Mouse (Mus musculus) forebrain, embryonic 12.5 days (tissue): ENCODE data around the gene Rap1gds1. TPM values are rescaled to one million over a fixed set of nuclear protein-coding genes. Genes with fewer than 3 reads are reported as not detected.

Experiments
- ATAC-seq: fragments of 200-750 bp; cut with Nextera tagmentation; 2 replicates; pipeline ENCODE4 v1.8.0; 2017; ENCODE audit warnings: moderate TSS enrichment; ENCODE audit not compliant: low FRiP score
- H3K27ac ChIP-seq: fragments of 300-500 bp; sonication (generic); 2 replicates; pipeline ENCODE4 v1.5.1; 2016; ENCODE audit warnings: mild to moderate bottlenecking
- H3K27me3 ChIP-seq: fragments of 300-500 bp; sonication (generic); 2 replicates; pipeline ENCODE4 v1.6.1; 2016; ENCODE audit warnings: mild to moderate bottlenecking
- H3K36me3 ChIP-seq: fragments of 300-500 bp; sonication (generic); replicated peaks from 2 replicates; pipeline ENCODE4 v1.6.1; 2016; ENCODE audit warnings: mild to moderate bottlenecking
- H3K4me1 ChIP-seq: fragments of 300-500 bp; sonication (generic); 2 replicates; pipeline ENCODE4 v1.6.1; 2016
- H3K4me2 ChIP-seq: fragments of 300-500 bp; sonication (generic); 2 replicates; pipeline ENCODE4 v1.6.1; 2016; ENCODE audit warnings: mild to moderate bottlenecking, moderate library complexity
- H3K4me3 ChIP-seq: fragments of 300-500 bp; sonication (generic); replicated peaks from 2 replicates; pipeline ENCODE4 v1.5.1; 2016; ENCODE audit warnings: mild to moderate bottlenecking
- H3K9ac ChIP-seq: fragments of 300-500 bp; sonication (generic); 2 replicates; pipeline ENCODE4 v1.6.1; 2016; ENCODE audit warnings: mild to moderate bottlenecking
- H3K9me3 ChIP-seq: fragments of 300-500 bp; sonication (generic); 2 replicates; pipeline ENCODE4 v1.6.1; 2016
- WGBS: fragments of 180-500 bp; shearing (Covaris S2); methylation state at CpG from one replicate; pipeline ENCODE4 v1.1.7; 2016; 5-methylcytosine and 5-hydroxymethylcytosine counted together
- polyA plus RNA-seq: library from polyadenylated mRNA; unstranded; fragments of >200 nt; fragmentation: Nextera tagmentation; extraction: Ambion mirVana; gene quantifications from 2 replicates; pipeline ENCODE4 v1.2.1, GENCODE M21; 2016

The Rap1gds1 gene
- polyA plus RNA-seq, 1 experiment from 2014 or later, result 59.1 TPM

GRCm38 (mm10) chr3:138893520-138893919, 181.5 kb downstream of the Rap1gds1 start:
- ATAC-seq, result 0 out of 2 replicates have a peak, but pooled peaks have one; percentile 47
- no peak overlapping the region for H3K4me2 ChIP-seq

GRCm38 (mm10) chr3:138889769-138890295, 185.2 kb downstream of the Rap1gds1 start:
- Histone ChIP-seq H3K4me1 (peaks cover 18% of the 10 kb centered on the region), H3K36me3 (no peaks in the 10 kb centered on the region; the same call in 1 of the 2 replicates), H3K9me3 (no peaks in the 10 kb centered on the region), H3K4me2 (no peak overlapping the region), H3K9ac (no peak overlapping the region), H3K4me3 (no peak overlapping the region), H3K27ac (no peak overlapping the region), H3K27me3 (no peaks in the 10 kb centered on the region)
- ATAC-seq, result no peak
- WGBS, result 77% methylated on average over 10 of the region's 10 CpGs

More at GRCm38 (mm10) chr3:138893520-138893919, 181.5 kb downstream of the Rap1gds1 start:
- H3K9me3 ChIP-seq, result no peaks in the 10 kb centered on the region
- no peak overlapping the region for H3K4me3 ChIP-seq
- WGBS, result 48% methylated on average over 5 of the region's 5 CpGs
- peaks cover 18% of the 10 kb centered on the region for H3K4me1 ChIP-seq
- no peaks in the 10 kb centered on the region for H3K27me3 ChIP-seq
- peak overlapping the region; percentile 56; the same call in 1 of the 2 replicates for H3K27ac ChIP-seq
- no peak overlapping the region for H3K9ac ChIP-seq
- peaks cover 17% of the 10 kb centered on the region for H3K36me3 ChIP-seq

- Histone ChIP-seq H3K4me3 (no peak overlapping the region), H3K27me3 (no peaks in the 10 kb centered on the region), H3K4me1 (peaks cover 15% of the 10 kb centered on the region), H3K36me3 (no peaks in the 10 kb centered on the region), H3K9me3 (no peaks in the 10 kb centered on the region), H3K9ac (no peak overlapping the region), H3K4me2 (no peak overlapping the region), H3K27ac (no peak overlapping the region)
- WGBS, result 76% methylated on average over 4 of the region's 4 CpGs
- no peak for ATAC-seq
Observed at GRCm38 (mm10) chr3:138889214-138889613, 185.8 kb downstream of the Rap1gds1 start.

- H3K27ac ChIP-seq, result no peak overlapping the region
- no peaks in the 10 kb centered on the region for H3K27me3 ChIP-seq
- no peak overlapping the region for H3K9ac ChIP-seq
- peaks cover 15% of the 10 kb centered on the region for H3K4me1 ChIP-seq
- ATAC-seq, result no peak
- no peak overlapping the region for H3K4me2 ChIP-seq
- H3K9me3 ChIP-seq, result no peaks in the 10 kb centered on the region
- H3K4me3 ChIP-seq, result no peak overlapping the region
- no peaks in the 10 kb centered on the region for H3K36me3 ChIP-seq
- 93% methylated on average over 5 of the region's 5 CpGs for WGBS
Observed at GRCm38 (mm10) chr3:138886121-138886520, 188.9 kb downstream of the Rap1gds1 start.

GRCm38 (mm10) chr3:138881725-138882347, 193.2 kb downstream of the Rap1gds1 start:
- Histone ChIP-seq H3K27ac (no peak overlapping the region), H3K27me3 (no peaks in the 10 kb centered on the region), H3K4me2 (no peak overlapping the region), H3K36me3 (no peaks in the 10 kb centered on the region), H3K9me3 (no peaks in the 10 kb centered on the region), H3K4me1 (peaks cover 13% of the 10 kb centered on the region), H3K4me3 (no peak overlapping the region), H3K9ac (no peak overlapping the region)
- peak; percentile 47; the same call in 1 of the 2 replicates for ATAC-seq
- 71% methylated on average over 6 of the region's 6 CpGs for WGBS

GRCm38 (mm10) chr3:138880999-138881724, 193.8 kb downstream of the Rap1gds1 start:
- H3K9me3 ChIP-seq, result no peaks in the 10 kb centered on the region
- WGBS, result 90% methylated on average over 11 of the region's 11 CpGs
- no peak overlapping the region for H3K4me2 ChIP-seq
- no peak overlapping the region for H3K27ac ChIP-seq
- H3K4me3 ChIP-seq, result no peak overlapping the region
- peaks cover 13% of the 10 kb centered on the region for H3K4me1 ChIP-seq
- no peaks in the 10 kb centered on the region for H3K27me3 ChIP-seq
- H3K36me3 ChIP-seq, result no peaks in the 10 kb centered on the region
- H3K9ac ChIP-seq, result no peak overlapping the region
- peak; percentile 25; the same call in 1 of the 2 replicates for ATAC-seq

- Histone ChIP-seq H3K4me3 (no peak overlapping the region), H3K27ac (no peak overlapping the region), H3K9me3 (no peaks in the 10 kb centered on the region), H3K9ac (no peak overlapping the region), H3K27me3 (no peaks in the 10 kb centered on the region), H3K4me1 (peaks cover 21% of the 10 kb centered on the region), H3K36me3 (peaks cover 4% of the 10 kb centered on the region; the same call in 1 of the 2 replicates), H3K4me2 (no peak overlapping the region)
- 86% methylated on average over 4 of the region's 4 CpGs for WGBS
- ATAC-seq, result no peak
Observed at GRCm38 (mm10) chr3:138877741-138878140, 197.3 kb downstream of the Rap1gds1 start.

- H3K27ac ChIP-seq, result no peak overlapping the region
- no peaks in the 10 kb centered on the region for H3K9me3 ChIP-seq
- no peak overlapping the region for H3K4me3 ChIP-seq
- no peak overlapping the region for H3K9ac ChIP-seq
- WGBS, result 88% methylated on average over 14 of the region's 14 CpGs
- no peak overlapping the region for H3K4me2 ChIP-seq
- peaks cover 4% of the 10 kb centered on the region; the same call in 1 of the 2 replicates for H3K36me3 ChIP-seq
- ATAC-seq, result no peak
- H3K4me1 ChIP-seq, result peaks cover 19% of the 10 kb centered on the region
- H3K27me3 ChIP-seq, result no peaks in the 10 kb centered on the region
Observed at GRCm38 (mm10) chr3:138876931-138877361, 198.1 kb downstream of the Rap1gds1 start.

- H3K9me3 ChIP-seq, result no peaks in the 10 kb centered on the region
- H3K36me3 ChIP-seq, result peaks cover 4% of the 10 kb centered on the region; the same call in 1 of the 2 replicates
- H3K9ac ChIP-seq, result no peak overlapping the region
- no peak overlapping the region for H3K27ac ChIP-seq
- no peak for ATAC-seq
- no peak overlapping the region for H3K4me3 ChIP-seq
- H3K4me1 ChIP-seq, result peaks cover 14% of the 10 kb centered on the region
- H3K27me3 ChIP-seq, result no peaks in the 10 kb centered on the region
- no peak overlapping the region for H3K4me2 ChIP-seq
- WGBS, result 92% methylated on average over 10 of the region's 10 CpGs
Observed at GRCm38 (mm10) chr3:138876418-138876817, 198.6 kb downstream of the Rap1gds1 start.

GRCm38 (mm10) chr3:138875936-138876335, 199.1 kb downstream of the Rap1gds1 start:
- peaks cover 4% of the 10 kb centered on the region; the same call in 1 of the 2 replicates for H3K36me3 ChIP-seq
- peaks cover 9% of the 10 kb centered on the region for H3K4me1 ChIP-seq
- no peaks in the 10 kb centered on the region for H3K9me3 ChIP-seq
- no peak overlapping the region for H3K9ac ChIP-seq
- WGBS, result 95% methylated on average over 6 of the region's 6 CpGs
- no peak for ATAC-seq
- H3K4me3 ChIP-seq, result no peak overlapping the region
- H3K4me2 ChIP-seq, result no peak overlapping the region
- H3K27ac ChIP-seq, result no peak overlapping the region
- H3K27me3 ChIP-seq, result no peaks in the 10 kb centered on the region
